Mouse (Mus musculus) liver, embryonic 16.5 days (tissue): Measurements from ENCODE around the gene Mettl16. TPM values are rescaled to one million over a fixed set of nuclear protein-coding genes. Genes with fewer than 3 reads are reported as not detected.

Source experiments
- ATAC-seq: fragments of 200-750 bp; cut with Nextera tagmentation; 2 replicates; pipeline ENCODE4 v1.8.0; 2017; ENCODE audit warnings: low read depth, mild to moderate bottlenecking, moderate number of reproducible peaks, moderate library complexity
- H3K27ac ChIP-seq: fragments of 300-500 bp; sonication (generic); 2 replicates; pipeline ENCODE4 v1.5.1; 2014; ENCODE audit warnings: mild to moderate bottlenecking, low read length
- H3K27me3 ChIP-seq: fragments of 300-500 bp; sonication (generic); 2 replicates; pipeline ENCODE4 v1.6.1; 2014; ENCODE audit warnings: low read depth, low read length, mixed read lengths; ENCODE audit not compliant: control insufficient read depth, insufficient read depth
- H3K36me3 ChIP-seq: fragments of 300-500 bp; sonication (generic); 2 replicates; pipeline ENCODE4 v1.6.1; 2014; ENCODE audit warnings: mild to moderate bottlenecking; ENCODE audit not compliant: control insufficient read depth, insufficient read depth
- H3K4me1 ChIP-seq: fragments of 300-500 bp; sonication (generic); 2 replicates; pipeline ENCODE4 v1.6.1; 2014; ENCODE audit warnings: low read depth, low read length, mixed read lengths; ENCODE audit not compliant: control insufficient read depth
- H3K4me2 ChIP-seq: fragments of 300-500 bp; sonication (generic); 2 replicates; pipeline ENCODE4 v1.6.1; 2014; ENCODE audit warnings: low read depth, low read length, mixed read lengths
- H3K4me3 ChIP-seq: fragments of 300-500 bp; sonication (generic); 2 replicates; pipeline ENCODE4 v1.5.1; 2014; ENCODE audit warnings: low read depth, mild to moderate bottlenecking, low read length
- H3K9ac ChIP-seq: fragments of 300-500 bp; sonication (generic); 2 replicates; pipeline ENCODE4 v1.6.1; 2014; ENCODE audit warnings: low read depth, low read length
- H3K9me3 ChIP-seq: fragments of 300-500 bp; sonication (generic); replicated peaks from 2 replicates; pipeline ENCODE4 v1.6.1; 2016; ENCODE audit warnings: low read length; ENCODE audit not compliant: control insufficient read depth
- WGBS: fragments of 180-500 bp; shearing (Covaris S2); extraction: QIAGEN DNeasy Blood & Tissue Kit; methylation state at CpG from one replicate; pipeline ENCODE4 v1.1.7; 2014; ENCODE audit not compliant: insufficient replicate concordance; 5-methylcytosine and 5-hydroxymethylcytosine counted together
- polyA plus RNA-seq: library from polyadenylated mRNA; unstranded; fragments of >200 nt; fragmentation: Nextera tagmentation; extraction: Ambion mirVana; gene quantifications from 2 replicates; pipeline ENCODE4 v1.2.1, GENCODE M21; 2015

Mettl16 gene
- polyA plus RNA-seq, 1 experiment from 2014 or later, result 15.5 TPM

DNA sequence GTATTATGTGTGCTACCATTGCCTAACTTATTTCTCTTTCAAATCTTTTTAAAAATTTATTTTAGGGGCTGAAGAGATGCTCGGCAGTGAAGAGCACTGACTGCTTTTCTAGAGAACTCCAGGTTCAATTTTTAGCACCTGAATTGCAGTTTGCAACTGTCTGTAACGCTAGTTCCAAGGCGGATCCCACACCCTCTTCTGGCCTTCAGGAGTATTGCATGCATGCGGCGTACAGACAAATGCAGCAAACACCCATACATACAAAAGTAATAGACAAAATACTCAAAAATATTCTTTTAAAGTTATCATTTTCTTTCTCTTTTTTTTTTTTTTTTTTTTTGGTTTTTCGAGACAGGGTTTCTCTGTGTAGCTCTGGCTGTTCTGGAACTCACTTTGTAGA lies 2.6 kb upstream of the Mettl16 start:
- Histone ChIP-seq H3K4me1 (peaks cover 10% of the 10 kb centered on the region; the same call in 1 of the 2 replicates), H3K9ac (no peak overlapping the region), H3K9me3 (no peaks in the 10 kb centered on the region), H3K36me3 (no peaks in the 10 kb centered on the region), H3K27ac (no peak overlapping the region), H3K27me3 (no peaks in the 10 kb centered on the region), H3K4me2 (no peak overlapping the region), H3K4me3 (no peak overlapping the region)
- ATAC-seq, result no peak
- 24% methylated on average over 6 of the region's 6 CpGs for WGBS

DNA sequence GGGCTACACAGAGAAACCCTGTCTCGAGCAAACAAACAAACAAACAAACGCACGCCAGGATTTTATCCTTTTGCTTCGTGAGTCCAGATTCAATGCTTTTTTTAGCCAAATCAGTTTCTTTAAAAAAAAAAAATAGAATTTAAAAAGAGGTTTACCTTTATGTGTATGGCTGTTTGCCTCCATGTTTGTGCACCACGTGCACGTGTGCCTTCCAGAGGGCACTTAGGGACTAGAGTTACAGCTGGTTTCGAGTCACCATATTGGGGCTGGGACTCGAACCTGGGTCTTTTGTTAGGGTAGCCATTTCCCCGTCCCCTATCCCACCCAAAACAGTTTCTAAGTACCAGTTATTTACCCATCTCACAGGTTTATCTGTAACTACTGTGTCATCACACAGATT lies 593 bp upstream of the Mettl16 start:
- peak overlapping the region; percentile 65 for H3K4me2 ChIP-seq
- ATAC-seq, result no peak
- H3K4me3 ChIP-seq, result peak overlapping the region; percentile 80
- H3K27me3 ChIP-seq, result no peaks in the 10 kb centered on the region
- peak overlapping the region; percentile 25 for H3K9ac ChIP-seq
- peaks cover 6% of the 10 kb centered on the region; the same call in 1 of the 2 replicates for H3K36me3 ChIP-seq
- 73% methylated on average over 9 of the region's 9 CpGs for WGBS
- no peaks in the 10 kb centered on the region for H3K9me3 ChIP-seq
- no peak overlapping the region for H3K27ac ChIP-seq
- H3K4me1 ChIP-seq, result peaks cover 10% of the 10 kb centered on the region; the same call in 1 of the 2 replicates

DNA sequence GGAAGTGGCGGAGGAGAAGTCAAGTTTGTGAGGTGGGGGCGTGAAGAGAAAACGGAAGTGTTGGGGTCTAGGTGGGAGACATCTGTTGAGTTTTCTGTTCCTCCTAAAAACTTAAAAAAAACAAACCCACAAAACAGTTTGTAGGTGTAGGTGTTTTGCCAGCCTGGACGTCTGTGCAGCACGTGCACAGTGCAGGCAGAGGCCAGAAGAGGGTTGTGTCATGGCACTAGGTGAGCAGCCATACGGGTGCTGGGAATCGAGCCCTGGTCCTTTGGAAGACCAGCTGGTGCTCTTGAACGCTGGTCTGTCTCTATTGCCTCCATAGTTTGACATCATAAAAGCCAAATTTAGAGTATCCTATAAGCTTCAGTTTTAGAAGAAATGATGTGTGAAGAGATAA lies 604 bp downstream of the Mettl16 start:
- H3K27me3 ChIP-seq, result no peaks in the 10 kb centered on the region
- no peak for ATAC-seq
- H3K9me3 ChIP-seq, result no peaks in the 10 kb centered on the region
- peaks cover 10% of the 10 kb centered on the region; the same call in 1 of the 2 replicates for H3K4me1 ChIP-seq
- H3K36me3 ChIP-seq, result peaks cover 13% of the 10 kb centered on the region
- H3K4me3 ChIP-seq, result peak overlapping the region; percentile 80
- 8% methylated on average over 8 of the region's 8 CpGs for WGBS
- peak overlapping the region; percentile 76 for H3K27ac ChIP-seq
- H3K4me2 ChIP-seq, result peak overlapping the region; percentile 65
- H3K9ac ChIP-seq, result peak overlapping the region; percentile 71

DNA sequence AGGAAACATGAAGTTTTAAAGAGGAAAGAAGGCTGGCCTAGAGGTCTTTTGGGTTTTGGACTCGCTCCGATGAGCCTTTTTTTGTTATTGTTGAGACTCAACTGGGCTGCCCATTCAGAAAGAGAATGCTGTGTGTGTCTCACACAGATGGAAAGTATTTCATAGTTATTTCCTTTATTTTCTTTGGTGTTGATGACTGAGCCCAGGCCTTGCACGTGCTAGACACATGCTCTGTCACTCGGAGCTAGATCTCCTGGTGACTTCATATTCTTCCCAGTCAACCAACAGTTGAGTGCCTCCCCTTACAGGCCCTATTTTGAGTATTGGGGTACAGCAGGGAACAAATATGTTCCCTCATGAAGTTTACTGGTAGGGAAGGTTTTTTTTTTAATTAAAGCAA lies 1.0 kb downstream of the Mettl16 start:
- H3K4me3 ChIP-seq, result peak overlapping the region; percentile 80
- H3K27me3 ChIP-seq, result no peaks in the 10 kb centered on the region
- no peak overlapping the region for H3K27ac ChIP-seq
- H3K4me1 ChIP-seq, result peaks cover 10% of the 10 kb centered on the region; the same call in 1 of the 2 replicates
- no peak for ATAC-seq
- 63% methylated on average over 4 of the region's 4 CpGs for WGBS
- peaks cover 13% of the 10 kb centered on the region for H3K36me3 ChIP-seq
- no peaks in the 10 kb centered on the region for H3K9me3 ChIP-seq
- no peak overlapping the region for H3K9ac ChIP-seq
- H3K4me2 ChIP-seq, result peak overlapping the region; percentile 65

DNA sequence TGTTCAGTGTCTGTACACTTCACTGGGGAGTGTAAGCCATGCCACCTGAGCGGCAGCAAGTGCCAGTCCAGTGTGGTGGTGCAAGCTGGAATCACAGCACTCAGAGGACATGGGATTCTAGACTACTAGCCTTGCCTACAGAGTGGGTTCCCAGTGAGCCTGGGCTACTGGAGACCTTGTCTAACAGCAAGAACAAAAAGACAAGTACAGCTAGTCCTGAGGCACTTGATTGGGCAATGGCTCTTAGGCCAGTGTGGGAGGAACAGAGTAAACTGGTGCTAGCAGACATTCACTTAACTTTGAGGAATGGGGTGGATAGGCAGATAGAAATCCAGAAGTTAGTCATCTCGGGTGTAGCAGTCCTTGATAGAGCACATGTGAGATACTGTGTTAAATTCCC lies 1.8 kb downstream of the Mettl16 start:
- ATAC-seq, result no peak
- WGBS, result 60% methylated on average over 2 of the region's 2 CpGs
- H3K4me3 ChIP-seq, result no peak overlapping the region

DNA sequence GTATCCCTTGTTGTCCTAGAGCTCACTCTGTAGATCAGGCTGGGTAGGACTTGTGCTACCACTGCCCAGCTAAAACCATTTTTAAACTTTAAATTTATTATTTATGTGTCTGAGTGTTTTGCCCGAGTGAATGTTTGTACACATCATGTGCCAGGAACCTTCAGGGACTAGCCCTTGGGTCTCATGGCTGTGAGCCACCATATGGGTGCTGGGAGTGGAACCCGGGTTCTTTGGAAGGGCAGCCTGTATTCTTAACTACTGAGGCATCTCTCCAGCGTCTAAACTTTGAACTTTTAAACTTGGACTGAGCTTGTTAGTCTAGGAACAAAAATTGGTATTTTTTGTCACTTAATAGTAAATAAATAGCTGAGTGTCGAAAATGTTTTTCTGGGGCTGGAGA lies 22.2 kb downstream of the Mettl16 start:
- no peaks in the 10 kb centered on the region for H3K27me3 ChIP-seq
- ATAC-seq, result no peak
- H3K9ac ChIP-seq, result no peak overlapping the region
- peaks cover 22% of the 10 kb centered on the region for H3K36me3 ChIP-seq
- H3K4me3 ChIP-seq, result no peak overlapping the region
- H3K27ac ChIP-seq, result no peak overlapping the region
- no peaks in the 10 kb centered on the region for H3K9me3 ChIP-seq
- no peaks in the 10 kb centered on the region for H3K4me1 ChIP-seq
- no peak overlapping the region for H3K4me2 ChIP-seq
- WGBS, result 80% methylated on average over 4 of the region's 4 CpGs

More for the DNA sequence above, 1.8 kb downstream of the Mettl16 start:
- no peak overlapping the region for H3K27ac ChIP-seq
- H3K4me2 ChIP-seq, result no peak overlapping the region
- H3K4me1 ChIP-seq, result peaks cover 10% of the 10 kb centered on the region; the same call in 1 of the 2 replicates
- peaks cover 13% of the 10 kb centered on the region for H3K36me3 ChIP-seq
- no peaks in the 10 kb centered on the region for H3K27me3 ChIP-seq
- H3K9me3 ChIP-seq, result no peaks in the 10 kb centered on the region
- no peak overlapping the region for H3K9ac ChIP-seq

DNA sequence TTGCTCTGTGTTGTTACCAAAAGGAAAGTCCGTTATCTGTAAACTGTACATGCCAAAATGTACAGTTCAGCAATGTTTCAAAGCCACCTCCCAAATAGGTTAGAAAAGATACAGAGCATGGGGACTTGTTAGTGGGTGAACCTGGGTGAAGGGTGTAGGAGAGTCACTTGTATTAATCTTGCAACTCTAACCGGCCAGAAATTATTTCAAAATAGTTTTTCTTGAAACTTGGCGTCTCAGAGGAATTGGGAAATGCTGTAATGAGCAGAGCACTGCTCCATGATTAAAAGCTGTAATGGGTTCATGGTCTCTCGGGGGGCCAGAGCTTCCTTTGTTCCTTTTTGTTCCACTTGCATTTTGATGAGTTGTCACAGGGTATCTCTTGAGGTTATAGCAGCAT lies 30.0 kb downstream of the Mettl16 start:
- Histone ChIP-seq H3K4me1 (no peaks in the 10 kb centered on the region), H3K27ac (no peak overlapping the region), H3K36me3 (peaks cover 4% of the 10 kb centered on the region), H3K4me3 (no peak overlapping the region), H3K9me3 (no peaks in the 10 kb centered on the region), H3K4me2 (no peak overlapping the region), H3K27me3 (no peaks in the 10 kb centered on the region), H3K9ac (no peak overlapping the region)
- no peak for ATAC-seq
- 61% methylated on average over 4 of the region's 4 CpGs for WGBS

DNA sequence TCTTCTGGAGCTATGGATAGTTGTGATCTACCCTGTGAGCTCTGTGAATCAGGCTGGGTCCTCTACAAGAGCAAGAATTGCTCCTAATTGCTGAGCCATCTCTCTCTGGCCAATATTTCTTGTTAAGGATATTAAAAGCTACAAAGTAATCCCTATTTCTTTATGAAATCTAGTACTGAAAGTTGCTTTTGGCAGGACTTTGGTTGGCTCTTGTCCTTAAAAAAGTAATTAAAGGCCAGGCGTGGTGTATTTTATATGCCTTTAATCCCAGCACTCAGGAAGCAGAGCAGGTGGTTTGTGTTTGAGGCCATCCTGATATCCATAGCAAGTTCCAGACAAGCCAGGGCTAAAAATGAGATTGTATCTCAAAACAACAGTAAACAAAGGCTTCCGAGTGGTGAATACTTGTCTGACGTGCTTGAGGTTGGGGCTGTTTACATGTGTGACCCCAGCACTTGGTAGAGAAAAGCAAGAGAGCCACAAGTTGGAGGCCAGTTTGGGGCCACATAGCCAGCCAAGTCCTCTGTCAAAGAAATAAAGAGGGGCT lies 33.5 kb downstream of the Mettl16 start:
- peaks cover 6% of the 10 kb centered on the region for H3K36me3 ChIP-seq
- ATAC-seq, result no peak
- no peaks in the 10 kb centered on the region for H3K4me1 ChIP-seq
- no peak overlapping the region for H3K4me2 ChIP-seq
- no peaks in the 10 kb centered on the region for H3K9me3 ChIP-seq
- H3K4me3 ChIP-seq, result no peak overlapping the region
- 71% methylated on average over 3 of the region's 3 CpGs for WGBS
- H3K27ac ChIP-seq, result no peak overlapping the region
- H3K9ac ChIP-seq, result no peak overlapping the region
- no peaks in the 10 kb centered on the region for H3K27me3 ChIP-seq

DNA sequence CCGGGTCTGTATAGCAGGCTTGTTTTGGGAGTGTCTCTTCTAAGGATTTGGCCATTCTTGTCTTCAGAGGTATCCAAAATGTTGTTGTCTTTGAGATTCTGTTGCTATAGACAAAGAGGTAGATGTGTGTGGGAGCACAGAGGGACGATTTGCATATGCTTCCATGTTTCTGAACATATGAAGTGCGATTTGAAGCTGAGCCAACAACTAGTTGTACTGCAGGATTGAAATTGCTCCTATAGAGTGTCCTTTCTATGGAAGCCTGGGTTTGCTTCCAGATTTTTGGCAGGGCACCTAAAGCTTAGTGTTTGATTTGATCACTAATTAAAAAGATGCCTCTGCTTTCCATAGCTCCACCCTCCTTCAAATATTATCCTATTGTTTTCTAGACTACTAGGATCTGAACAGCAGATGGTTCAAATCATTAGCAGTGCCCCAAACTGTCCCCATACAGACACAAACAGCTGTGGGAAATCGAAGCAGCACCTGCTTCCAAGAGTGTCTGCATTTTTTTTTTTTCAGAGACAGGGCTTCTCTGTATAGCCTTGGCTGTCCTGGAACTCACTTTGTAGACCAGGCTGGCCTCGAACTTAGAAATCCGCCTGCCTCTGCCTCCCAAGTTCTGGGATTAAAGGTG lies 36.7 kb downstream of the Mettl16 start:
- H3K4me3 ChIP-seq, result no peak overlapping the region
- no peaks in the 10 kb centered on the region for H3K27me3 ChIP-seq
- H3K27ac ChIP-seq, result no peak overlapping the region
- no peak for ATAC-seq
- H3K4me1 ChIP-seq, result no peaks in the 10 kb centered on the region
- WGBS, result 79% methylated on average over 6 of the region's 6 CpGs
- peaks cover 6% of the 10 kb centered on the region for H3K36me3 ChIP-seq
- no peaks in the 10 kb centered on the region for H3K9me3 ChIP-seq
- H3K9ac ChIP-seq, result no peak overlapping the region
- no peak overlapping the region for H3K4me2 ChIP-seq
